Mouse (Mus musculus) thymus, adult 18-20 months (tissue): ENCODE data around the gene Gimd1.

Experiments
- DNase-seq, 2 experiments: peaks; one replicate each; pipeline ENCODE4 v3.0.0; 2022; ENCODE audit warnings: mixed read lengths in 2 of 2

Gimd1 gene

DNA sequence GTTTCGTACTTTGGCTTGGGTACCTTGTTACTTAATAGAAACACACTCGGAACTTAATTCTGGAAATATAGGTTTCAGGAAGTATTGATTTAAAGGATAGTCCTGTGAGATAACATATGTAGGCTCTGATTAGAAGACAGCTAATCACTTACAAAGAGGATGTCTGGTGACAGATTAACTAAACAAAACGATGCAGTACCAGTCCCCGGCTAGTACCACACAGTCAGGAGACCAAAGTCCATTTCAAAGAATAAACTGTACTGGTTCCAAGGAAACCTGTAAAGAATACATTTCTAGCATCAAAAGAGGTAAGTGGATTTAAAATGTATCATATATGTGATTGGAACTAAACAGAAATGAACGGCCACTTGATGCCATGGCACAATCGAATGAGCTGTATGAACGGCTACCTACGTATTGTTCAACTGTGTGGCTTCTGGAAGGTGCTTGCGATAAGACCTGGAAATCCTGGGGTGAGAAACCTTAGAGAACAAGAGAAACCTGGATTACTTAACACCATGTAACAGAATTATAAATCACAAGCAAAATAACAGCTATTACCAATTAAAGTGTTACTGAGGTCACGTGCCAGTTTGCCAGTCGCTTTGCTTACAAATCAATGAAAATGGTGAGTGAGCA is at the start of gene Gimd1:
Gene Gimd1, plus strand, starts transcription at position 220 of the 639 bp plus-strand sequence.
- no peak for DNase-seq

GRCm38 (mm10) chr3:132581198-132581597 is 48.4 kb upstream of the Gimd1 start:
- DNase-seq: no peak

DNA sequence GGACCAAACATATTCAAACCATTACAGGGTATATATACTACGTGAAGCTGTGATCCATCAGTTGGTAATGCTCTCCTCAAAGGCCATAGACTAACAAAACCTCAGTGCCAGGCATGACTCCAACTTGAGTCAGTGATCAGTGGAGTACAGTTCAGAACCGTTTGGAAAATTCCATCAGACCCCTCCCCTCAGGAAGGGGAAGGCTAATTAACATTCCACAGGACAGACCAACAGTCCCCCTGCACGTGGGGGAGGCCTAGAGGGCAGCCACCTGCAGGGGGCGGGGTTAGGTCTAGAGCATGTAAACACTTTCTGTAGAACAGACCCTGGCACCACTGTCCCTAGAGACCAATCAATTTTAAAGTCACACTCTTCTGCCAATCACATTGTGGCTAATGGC is 47.3 kb upstream of the Gimd1 start:
- DNase-seq: no peak

GRCm38 (mm10) chr3:132585122-132585972 is 44.3 kb upstream of the Gimd1 start:
- DNase-seq: no peak

DNA sequence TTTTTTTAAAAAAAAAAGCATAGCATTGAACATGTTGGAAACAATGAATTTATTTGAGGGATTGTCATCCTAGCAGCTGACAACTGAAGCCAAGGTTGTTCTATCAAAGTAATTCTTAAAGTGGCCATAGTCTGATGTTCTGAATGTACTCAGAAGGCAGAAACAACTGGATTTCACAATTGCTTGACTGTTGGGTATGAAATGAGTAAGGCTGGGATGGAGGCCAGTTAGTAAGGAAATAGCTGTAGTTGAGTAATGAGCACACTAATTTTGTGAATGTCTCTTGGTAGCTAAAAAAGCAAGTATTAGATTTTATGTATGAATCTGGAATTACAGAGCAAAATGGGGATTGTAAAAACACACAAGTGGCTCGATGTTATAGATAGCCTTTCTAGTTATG is 41.5 kb upstream of the Gimd1 start:
- DNase-seq: no peak

DNA sequence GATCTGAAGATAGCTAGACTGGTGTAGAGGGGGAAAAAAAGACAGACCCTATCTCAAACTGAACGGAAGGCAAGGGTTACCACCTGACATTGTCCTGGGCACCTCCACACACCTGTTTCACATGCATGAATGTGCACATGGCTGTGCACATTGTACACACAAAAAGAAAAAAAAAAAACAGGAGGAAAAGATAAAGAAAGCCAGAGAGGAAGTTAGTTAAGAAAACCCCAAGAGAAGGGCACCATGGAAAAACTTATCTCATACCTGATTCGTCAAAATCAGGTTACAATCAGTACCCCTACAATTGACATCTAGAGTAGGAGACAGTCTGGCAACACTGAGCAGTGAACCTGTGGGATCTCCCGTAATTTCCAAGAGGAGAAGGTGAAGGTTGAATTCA is 39.6 kb upstream of the Gimd1 start:
- no peak for DNase-seq

GRCm38 (mm10) chr3:132590604-132591003 is 39.0 kb upstream of the Gimd1 start:
- DNase-seq: no peak

- DNase-seq: no peak
Observed at GRCm38 (mm10) chr3:132628741-132629140, 879 bp upstream of the Gimd1 start.

DNA sequence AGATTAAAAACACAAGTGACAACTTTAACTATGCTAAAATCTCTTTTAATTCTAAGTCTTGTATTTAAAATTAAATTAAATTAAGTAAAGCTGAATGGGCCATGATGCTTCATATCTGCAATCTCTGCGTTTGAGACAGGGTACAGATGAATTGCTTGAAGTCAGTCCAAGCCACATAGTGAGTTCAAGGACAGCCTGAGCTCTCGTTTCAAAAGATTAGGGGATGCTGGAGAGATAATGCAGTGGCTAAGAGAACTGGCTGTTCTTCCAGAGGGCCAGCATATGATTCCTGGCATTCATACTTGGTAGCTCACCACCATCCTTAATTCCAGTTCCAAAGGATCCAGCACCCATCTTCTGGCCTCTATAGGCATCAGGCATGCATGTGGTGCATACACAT is 3.6 kb downstream of the Gimd1 start:
- no peak for DNase-seq

- no peak for DNase-seq
Observed at GRCm38 (mm10) chr3:132637080-132637479, 7.5 kb downstream of the Gimd1 start.

- DNase-seq: no peak
Observed at GRCm38 (mm10) chr3:132644071-132644470, 14.5 kb downstream of the Gimd1 start.

DNA sequence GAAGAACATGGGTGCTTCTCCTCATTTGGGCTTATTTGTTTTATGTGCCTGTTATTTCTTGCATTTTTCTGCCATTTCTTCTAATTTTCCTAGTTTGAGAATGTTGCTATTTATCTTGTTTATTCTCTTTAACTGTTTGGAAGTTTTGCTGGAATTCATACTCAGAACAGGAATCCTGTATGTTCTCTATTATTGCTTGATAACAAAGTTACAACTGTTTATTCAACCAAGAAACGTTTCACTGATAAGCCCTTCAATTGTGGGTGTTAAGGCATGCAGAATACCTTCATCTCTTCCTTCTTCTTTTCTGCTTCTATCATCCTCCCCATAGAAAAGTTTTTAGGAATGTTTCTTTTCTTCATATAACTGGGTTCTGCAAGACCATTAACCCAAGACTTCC is 17.2 kb downstream of the Gimd1 start:
- DNase-seq: no peak

DNA sequence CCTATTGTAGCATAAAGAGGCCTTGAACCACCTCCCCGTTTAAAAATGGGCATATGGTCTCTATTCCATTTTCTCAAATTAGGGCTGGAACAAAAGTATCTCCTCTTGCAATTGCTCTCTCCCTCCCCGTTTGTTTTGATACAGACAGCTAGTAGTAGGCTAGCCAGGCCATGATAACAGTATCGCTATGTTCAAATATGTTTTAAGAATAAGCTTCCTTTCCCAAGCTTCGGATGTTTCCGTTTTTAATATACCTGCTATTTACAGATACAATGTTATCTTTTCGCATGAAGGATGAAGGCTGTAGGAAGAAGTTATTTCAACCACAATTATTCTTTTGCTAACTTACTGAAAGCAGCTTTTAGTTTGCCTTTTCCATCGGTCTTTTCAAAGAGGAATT is 19.7 kb downstream of the Gimd1 start:
- DNase-seq: no peak

DNA sequence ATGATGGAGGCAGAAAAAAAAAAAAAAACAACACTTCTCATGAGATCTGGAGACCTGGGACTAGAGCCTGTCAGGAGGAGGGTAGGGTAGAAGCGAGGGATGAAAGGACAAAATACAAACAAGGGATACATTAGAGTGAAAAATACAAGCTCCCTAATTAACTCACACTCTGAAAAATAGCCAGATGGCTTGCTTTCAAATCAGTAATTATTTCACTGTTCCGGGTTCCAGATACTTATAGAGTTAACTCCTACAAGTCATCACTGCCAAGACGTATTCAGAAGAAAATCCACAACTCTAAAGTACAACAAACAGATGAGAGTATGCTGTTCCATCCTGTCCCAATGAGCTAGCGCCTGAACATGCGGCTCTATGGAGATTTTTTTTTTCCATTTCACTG is 20.6 kb downstream of the Gimd1 start:
- DNase-seq: no peak

- DNase-seq: no peak
Observed at GRCm38 (mm10) chr3:132651776-132652175, 22.2 kb downstream of the Gimd1 start.

GRCm38 (mm10) chr3:132653959-132654358 is 24.3 kb downstream of the Gimd1 start:
- no peak for DNase-seq

- no peak for DNase-seq
Observed at GRCm38 (mm10) chr3:132655955-132656354, 26.3 kb downstream of the Gimd1 start.

DNA sequence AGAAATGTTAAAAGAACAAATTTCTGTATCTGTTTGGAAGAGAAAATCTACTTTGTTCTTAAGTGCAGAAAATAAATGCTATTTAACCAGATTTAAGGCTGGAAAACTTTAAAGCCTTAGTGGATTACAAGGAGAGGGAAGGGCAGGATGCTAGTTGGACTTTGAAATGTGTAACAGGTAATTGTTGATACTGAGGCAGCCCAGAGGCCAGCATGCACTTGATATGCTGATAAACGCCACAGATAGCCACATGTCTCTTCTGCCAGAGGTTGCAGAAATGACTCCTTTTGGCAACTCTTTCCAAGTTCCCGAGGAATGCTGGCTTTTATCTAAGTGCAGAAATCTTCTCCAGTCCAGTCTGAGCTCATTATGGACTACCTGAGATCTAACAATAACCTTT is 47.9 kb downstream of the Gimd1 start:
- DNase-seq: no peak

DNA sequence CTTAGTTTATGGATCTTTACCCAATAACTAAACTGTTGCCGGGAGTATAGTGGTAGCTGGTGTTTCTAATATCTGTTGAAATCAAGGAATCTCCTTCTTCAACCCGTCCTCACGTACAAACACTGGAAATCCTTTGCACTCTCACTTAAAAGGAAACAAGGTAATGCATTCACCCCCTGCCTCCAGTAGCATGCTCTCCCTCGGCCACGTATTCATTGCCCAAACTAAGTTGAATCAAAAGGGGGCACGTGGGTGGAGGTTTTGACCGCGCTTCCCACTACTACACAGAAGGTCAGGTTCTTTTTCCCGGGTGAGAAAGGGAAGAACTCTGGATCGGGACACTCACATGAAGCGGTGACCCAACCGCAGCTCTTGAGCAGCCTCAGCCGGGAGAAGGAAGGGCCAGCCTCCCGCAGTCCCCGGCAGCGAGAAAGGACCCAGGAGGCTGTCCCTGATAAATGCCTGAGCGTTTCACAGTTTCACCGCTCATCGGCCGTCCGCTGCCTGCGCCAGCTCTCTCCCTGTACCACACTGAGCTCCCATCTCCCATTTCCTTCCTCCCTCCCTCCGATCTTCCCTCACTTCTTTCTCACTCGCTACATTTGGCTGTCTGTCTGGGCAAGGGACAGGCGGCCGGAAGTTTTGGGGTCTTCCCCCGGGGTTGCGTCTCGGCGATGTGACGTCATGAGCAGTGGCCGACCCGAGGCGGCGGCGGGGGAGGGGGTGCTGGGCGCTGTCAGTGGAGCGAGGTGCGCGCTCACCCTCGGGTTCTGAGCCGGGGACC is 54.0 kb downstream of the Gimd1 start, which contains the start of gene Tbck:
Gene Tbck, plus strand, starts transcription at position 698 of the 784 bp plus-strand sequence.
- DNase-seq: peak; percentile 85 to 87

DNA sequence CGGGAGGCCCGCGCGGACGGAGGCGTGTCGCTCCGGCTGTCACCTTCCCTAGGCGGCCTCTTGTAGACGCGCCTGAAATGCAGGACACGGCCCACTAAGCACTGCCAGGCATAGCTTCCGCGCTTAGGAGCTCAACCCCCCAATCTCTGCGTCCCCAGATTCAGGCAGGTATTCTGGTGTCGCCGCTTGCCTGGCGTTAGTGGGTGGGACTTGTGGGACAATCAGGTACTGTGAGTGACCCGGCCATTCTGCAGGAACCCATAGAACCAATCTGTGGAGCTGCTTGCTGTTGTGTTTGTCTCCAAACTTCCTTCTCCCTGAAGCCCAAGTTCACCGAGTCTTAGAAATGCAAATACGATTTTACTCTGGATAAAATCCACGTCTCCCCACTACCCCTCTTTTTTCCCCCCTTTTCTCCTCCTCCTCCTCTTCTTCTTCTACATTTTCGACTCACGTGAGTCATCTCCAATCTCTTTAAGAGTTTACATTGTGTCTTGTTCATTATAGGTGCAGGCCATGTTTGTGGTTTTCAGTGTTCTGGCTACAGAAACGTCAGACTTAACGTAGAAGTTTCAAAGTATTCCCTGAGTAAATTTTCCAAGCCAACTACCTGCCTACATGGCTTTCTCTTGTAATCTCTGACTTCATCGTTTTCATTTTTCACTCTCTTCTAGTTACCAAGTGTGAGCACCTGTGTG is 54.8 kb downstream of the Gimd1 start, which contains the start of gene Aimp1:
Gene Aimp1, minus strand, starts transcription at position 140 of the 698 bp plus-strand sequence.
- no peak for DNase-seq
